Mouse (Mus musculus) forebrain, postnatal 0 days (tissue): ENCODE data around the gene Hoxc8. TPM values are rescaled to one million over a fixed set of nuclear protein-coding genes. Genes with fewer than 3 reads are reported as not detected.

ENCODE experiments used
- ATAC-seq: fragments of 200-750 bp; cut with Nextera tagmentation; 2 replicates; pipeline ENCODE4 v1.8.0; 2017; ENCODE audit warnings: mild to moderate bottlenecking, moderate library complexity
- DNase-seq: peaks from one replicate; pipeline ENCODE4 v3.0.0-alpha.2; 2015
- H3K27ac ChIP-seq: fragments of 300-500 bp; sonication (generic); 2 replicates; pipeline ENCODE4 v1.5.1; 2014; ENCODE audit warnings: low read depth, mild to moderate bottlenecking, antibody characterized with exemption, low read length, moderate library complexity, mixed read lengths
- H3K27me3 ChIP-seq: fragments of 300-500 bp; sonication (generic); 2 replicates; pipeline ENCODE4 v1.6.1; 2014; ENCODE audit warnings: mild to moderate bottlenecking, low read length, mixed read lengths; ENCODE audit not compliant: insufficient read depth
- H3K36me3 ChIP-seq: fragments of 300-500 bp; sonication (generic); 2 replicates; pipeline ENCODE4 v1.6.1; 2014; ENCODE audit warnings: mild to moderate bottlenecking, moderate library complexity; ENCODE audit not compliant: insufficient read depth
- H3K4me1 ChIP-seq: fragments of 300-500 bp; sonication (generic); 2 replicates; pipeline ENCODE4 v1.6.1; 2014; ENCODE audit warnings: antibody characterized with exemption; ENCODE audit not compliant: insufficient read depth
- H3K4me2 ChIP-seq: fragments of 300-500 bp; sonication (generic); 2 replicates; pipeline ENCODE4 v1.6.1; 2014; ENCODE audit warnings: low read depth, mild to moderate bottlenecking, moderate library complexity
- H3K4me3 ChIP-seq: fragments of 300-500 bp; sonication (generic); 2 replicates; pipeline ENCODE4 v1.5.1; 2014; ENCODE audit warnings: low read depth, low read length, mixed read lengths
- H3K9ac ChIP-seq: fragments of 300-500 bp; sonication (generic); 2 replicates; pipeline ENCODE4 v1.6.1; 2014; ENCODE audit warnings: mild to moderate bottlenecking
- H3K9me3 ChIP-seq: fragments of 300-500 bp; sonication (generic); 2 replicates; pipeline ENCODE4 v1.6.1; 2016; ENCODE audit warnings: low read length
- CTCF ChIP-seq: sonication (generic); IDR thresholded peaks from 2 replicates; pipeline ENCODE4 v1.5.1; 2016; ENCODE audit warnings: antibody characterized with exemption, control low read depth, low read depth
- WGBS: fragments of 180-500 bp; shearing (Covaris S2); extraction: QIAGEN DNeasy Blood & Tissue Kit; methylation state at CpG from one replicate; pipeline ENCODE4 v1.1.7; 2014; 5-methylcytosine and 5-hydroxymethylcytosine counted together
- polyA plus RNA-seq: library from polyadenylated mRNA; unstranded; fragments of >200 nt; fragmentation: Nextera tagmentation; extraction: Ambion mirVana; gene quantifications from 2 replicates; pipeline ENCODE4 v1.2.1, GENCODE M21; 2015
- total RNA-seq: library from RNA; depleted of rRNA; stranded (reverse); fragments of >200 nt; gene quantifications from 2 replicates; pipeline ENCODE4 v1.2.3, GENCODE M21; 2014; rRNA removed

Gene Hoxc8
- total RNA-seq, result not detected in 2 replicates
- polyA plus RNA-seq, result not detected in 2 replicates

DNA sequence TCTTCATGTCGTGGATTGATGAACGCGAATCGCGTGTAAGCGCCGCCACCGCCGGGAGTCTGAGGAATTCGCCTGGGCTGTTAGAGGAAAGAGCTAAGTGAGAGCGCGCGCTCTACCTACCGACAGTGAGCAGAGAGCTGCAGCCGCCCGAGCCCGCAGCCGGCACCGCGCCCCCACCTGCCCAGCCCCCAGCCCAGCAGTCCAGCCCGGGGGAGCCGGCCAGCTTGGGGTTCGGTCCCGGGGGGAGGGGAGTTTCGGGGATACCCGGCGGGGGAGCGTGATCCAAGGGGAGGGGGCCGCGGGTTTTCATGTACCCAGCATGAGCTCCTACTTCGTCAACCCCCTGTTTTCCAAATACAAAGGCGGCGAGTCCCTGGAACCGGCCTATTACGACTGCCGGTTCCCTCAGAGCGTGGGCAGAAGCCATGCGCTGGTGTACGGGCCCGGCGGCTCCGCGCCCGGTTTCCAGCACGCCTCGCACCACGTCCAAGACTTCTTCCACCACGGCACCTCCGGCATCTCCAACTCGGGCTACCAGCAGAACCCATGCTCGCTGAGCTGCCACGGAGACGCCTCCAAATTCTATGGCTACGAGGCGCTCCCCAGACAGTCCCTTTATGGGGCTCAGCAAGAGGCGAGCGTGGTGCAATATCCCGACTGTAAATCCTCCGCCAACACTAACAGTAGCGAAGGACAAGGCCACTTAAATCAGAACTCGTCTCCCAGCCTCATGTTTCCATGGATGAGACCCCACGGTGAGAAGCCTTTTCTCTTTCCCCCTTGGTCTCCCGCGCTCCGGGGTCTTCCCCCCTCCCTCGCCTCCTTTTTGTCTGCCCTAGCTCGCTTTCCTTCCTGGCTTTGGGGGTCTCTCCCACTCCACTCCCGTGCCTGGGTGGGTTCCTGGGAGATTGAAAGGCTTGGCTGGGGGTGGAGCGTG lies at the start of gene Hoxc8:
Gene Hoxc8, plus strand, starts transcription at position 147 of the 937 bp plus-strand sequence.
- H3K4me1 ChIP-seq, result no peaks in the 10 kb centered on the region
- no peak within 1 kb of the TSS for H3K27ac ChIP-seq
- TF ChIP-seq CTCF, result no peak
- 2% methylated on average over 63 of the region's 69 CpGs for WGBS
- H3K9me3 ChIP-seq, result no peaks in the 10 kb centered on the region
- DNase-seq (no peak), ATAC-seq (0 out of 2 replicates have a peak, but pooled peaks have one; percentile 27)
- H3K4me3 ChIP-seq, result no peak within 1 kb of the TSS
- H3K27me3 ChIP-seq, result peaks cover 90% of the 10 kb centered on the region
- no peak within 1 kb of the TSS for H3K9ac ChIP-seq
- H3K4me2 ChIP-seq, result peak within 1 kb of the TSS; percentile 17; the same call in 1 of the 2 replicates
- H3K36me3 ChIP-seq, result no peaks in the 10 kb centered on the region

DNA sequence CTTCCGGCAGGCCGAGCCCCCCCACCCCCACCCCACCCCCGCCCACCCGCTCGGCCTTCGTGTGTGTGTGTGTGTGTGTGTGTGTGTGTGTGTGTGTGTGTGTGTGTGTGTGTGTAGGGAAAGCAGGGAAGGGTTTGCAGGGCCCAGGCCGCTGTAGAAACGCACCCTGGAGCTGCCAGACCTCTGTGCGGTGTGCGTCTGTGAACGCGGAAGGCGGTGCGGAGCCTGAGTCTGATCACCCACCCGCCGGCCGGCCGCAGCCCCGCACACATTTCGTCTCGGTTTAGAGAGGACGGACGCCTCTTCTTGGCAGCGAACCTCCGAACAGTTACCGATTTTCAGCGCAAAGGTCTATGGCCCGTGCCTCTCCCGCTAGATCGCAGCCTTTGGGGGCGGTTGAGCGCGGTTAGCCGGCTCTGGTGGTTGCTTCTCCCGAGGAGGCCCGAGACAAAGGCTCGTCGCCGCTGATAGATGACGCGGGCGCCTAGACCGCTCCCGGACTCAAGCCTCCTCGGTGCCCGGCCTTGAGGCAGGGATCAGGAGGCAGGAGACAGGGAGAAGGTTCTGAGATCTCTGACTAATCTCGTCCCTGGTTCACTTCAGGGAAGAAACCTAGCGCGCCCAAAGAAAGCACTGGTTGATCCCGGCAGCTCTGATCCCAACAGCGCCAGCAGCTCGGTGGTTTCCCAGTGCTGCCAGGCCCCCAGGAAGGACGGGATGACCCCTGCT lies 47.5 kb upstream of the Hoxc8 start:
- Histone ChIP-seq H3K27ac (no peak overlapping the region), H3K27me3 (peaks cover 98% of the 10 kb centered on the region), H3K9ac (no peak overlapping the region), H3K36me3 (no peaks in the 10 kb centered on the region), H3K4me1 (no peaks in the 10 kb centered on the region), H3K4me3 (peak overlapping the region; percentile 22), H3K9me3 (no peaks in the 10 kb centered on the region), H3K4me2 (peak overlapping the region; percentile 35)
- no peak; the same call in 1 of the 2 replicates for TF ChIP-seq CTCF
- 2% methylated on average over 49 of the region's 53 CpGs for WGBS
- ATAC-seq (no peak; the same call in 1 of the 2 replicates), DNase-seq (no peak)

GRCm38 (mm10) chr15:102943468-102943813 lies 47.0 kb upstream of the Hoxc8 start:
- 7% methylated on average over 5 of the region's 5 CpGs for WGBS
- TF ChIP-seq CTCF, result no peak
- no peak for ATAC-seq
- no peaks in the 10 kb centered on the region for H3K36me3 ChIP-seq
- H3K9ac ChIP-seq, result no peak overlapping the region
- H3K4me1 ChIP-seq, result no peaks in the 10 kb centered on the region
- H3K4me3 ChIP-seq, result 0 out of 2 replicates have a peak overlapping the region, but pooled peaks have one; percentile 22
- H3K27me3 ChIP-seq, result peaks cover 98% of the 10 kb centered on the region
- H3K27ac ChIP-seq, result no peak overlapping the region
- no peak for DNase-seq
- no peak overlapping the region for H3K4me2 ChIP-seq
- no peaks in the 10 kb centered on the region for H3K9me3 ChIP-seq

DNA sequence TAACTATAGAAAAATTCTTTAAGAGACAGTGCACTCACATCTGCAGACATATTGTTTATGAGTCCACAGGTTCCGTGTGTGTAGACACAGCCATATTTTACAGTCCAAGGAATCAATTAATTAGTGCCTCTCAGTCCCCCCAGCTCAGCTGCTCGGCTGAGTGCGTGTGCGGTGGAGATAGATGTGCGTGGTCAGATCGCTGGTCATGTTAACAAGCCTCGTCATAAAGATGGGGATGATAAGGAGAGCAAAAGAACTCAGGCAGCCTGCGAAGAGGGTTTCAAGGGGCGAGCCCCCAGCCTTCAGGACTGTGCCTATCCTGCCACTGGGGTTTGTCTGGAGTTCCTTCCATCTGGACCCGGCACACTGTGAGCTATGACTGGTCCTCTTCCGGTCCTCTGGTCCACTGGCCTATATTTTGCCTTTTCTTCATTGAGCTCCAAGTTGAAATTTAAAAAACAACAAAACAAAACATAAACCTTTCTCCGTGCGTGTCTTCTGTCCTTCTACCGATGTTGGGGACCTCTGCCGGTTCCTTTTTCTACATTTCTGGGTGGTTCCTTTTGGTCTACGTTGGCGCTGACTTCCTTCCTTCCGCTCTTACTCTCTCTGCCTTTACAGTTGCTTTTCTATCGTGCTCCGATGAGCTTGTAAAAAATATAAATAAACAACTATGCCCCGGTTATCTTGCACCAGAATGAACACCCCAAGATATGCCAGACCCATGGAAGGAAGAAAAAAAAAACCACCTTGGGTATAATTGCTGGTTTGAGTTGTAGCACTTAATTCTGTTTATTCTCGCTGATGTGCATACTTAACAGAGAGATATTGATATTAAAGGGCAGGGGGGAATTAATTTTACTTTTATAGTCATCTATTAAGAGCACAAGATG lies 45.0 kb upstream of the Hoxc8 start:
- Histone ChIP-seq H3K4me2 (no peak overlapping the region), H3K36me3 (no peaks in the 10 kb centered on the region), H3K9me3 (no peaks in the 10 kb centered on the region), H3K27me3 (peaks cover 98% of the 10 kb centered on the region), H3K4me3 (no peak overlapping the region), H3K9ac (no peak overlapping the region), H3K27ac (no peak overlapping the region), H3K4me1 (no peaks in the 10 kb centered on the region)
- TF ChIP-seq CTCF, result no peak
- no peak for DNase-seq
- ATAC-seq, result no peak
- 10% methylated on average over 22 of the region's 22 CpGs for WGBS

DNA sequence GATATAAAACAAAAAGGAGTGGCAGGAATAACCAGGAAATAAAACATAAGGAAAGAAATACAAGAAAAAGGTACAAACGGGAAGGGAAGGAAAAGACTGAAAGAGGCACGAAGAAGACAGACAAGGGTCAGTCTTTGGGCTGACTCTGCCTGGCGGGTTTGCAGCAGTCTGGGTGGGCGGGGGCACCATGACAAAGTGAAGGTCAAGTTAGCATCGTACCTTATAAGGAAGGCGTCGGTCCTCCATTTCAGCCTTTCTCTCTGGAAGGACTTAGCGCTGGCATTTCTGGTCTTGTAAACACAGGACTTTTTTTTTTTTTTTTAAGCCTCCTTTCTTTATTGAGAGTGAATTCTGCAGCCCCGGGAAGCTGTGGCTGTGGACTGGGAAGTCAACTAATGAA lies 43.1 kb upstream of the Hoxc8 start:
- Histone ChIP-seq H3K27me3 (peaks cover 99% of the 10 kb centered on the region), H3K27ac (no peak overlapping the region), H3K9me3 (no peaks in the 10 kb centered on the region), H3K9ac (no peak overlapping the region), H3K4me1 (no peaks in the 10 kb centered on the region), H3K4me2 (no peak overlapping the region), H3K4me3 (no peak overlapping the region), H3K36me3 (no peaks in the 10 kb centered on the region)
- WGBS, result 3% methylated on average over 9 of the region's 9 CpGs
- DNase-seq, result no peak
- TF ChIP-seq CTCF, result no peak
- ATAC-seq, result no peak

DNA sequence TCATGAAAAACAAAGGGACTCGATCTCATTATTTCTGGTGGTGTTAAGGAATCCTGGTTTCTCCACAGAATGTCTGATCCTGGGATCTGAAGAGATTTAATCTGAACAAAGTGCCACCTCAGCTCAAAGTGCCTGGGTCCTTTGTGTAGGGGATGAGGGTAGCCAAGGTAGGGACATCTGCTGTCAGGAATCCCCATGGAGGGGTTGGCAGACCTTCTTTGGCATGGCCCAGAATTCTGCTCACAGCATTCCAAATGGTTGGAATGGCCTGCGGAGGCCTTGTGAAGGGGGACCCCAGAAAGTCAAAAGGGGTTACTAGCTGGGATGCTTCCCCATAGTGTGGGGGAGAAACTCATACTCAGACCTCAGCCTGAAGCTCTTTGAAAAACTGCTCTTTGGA lies 41.6 kb upstream of the Hoxc8 start:
- Histone ChIP-seq H3K4me2 (no peak overlapping the region), H3K9ac (no peak overlapping the region), H3K27me3 (peaks cover 99% of the 10 kb centered on the region), H3K4me1 (no peaks in the 10 kb centered on the region), H3K9me3 (no peaks in the 10 kb centered on the region), H3K27ac (no peak overlapping the region), H3K4me3 (no peak overlapping the region), H3K36me3 (no peaks in the 10 kb centered on the region)
- WGBS, result 12% methylated on average over 2 of the region's 2 CpGs
- no peak for DNase-seq
- no peak for ATAC-seq
- no peak for TF ChIP-seq CTCF
